Mouse (Mus musculus) liver, embryonic 13.5 days (tissue): ENCODE measurements around the gene Ldlr. TPM values are rescaled to one million over a fixed set of nuclear protein-coding genes. Genes with fewer than 3 reads are reported as not detected.

Source experiments
- ATAC-seq: fragments of 200-750 bp; cut with Nextera tagmentation; 2 replicates; pipeline ENCODE4 v1.8.0; 2017; ENCODE audit warnings: low read depth, mild to moderate bottlenecking, moderate number of reproducible peaks, moderate library complexity
- DNase-seq: peaks from one replicate; pipeline ENCODE4 v3.0.0; 2022
- H3K27ac ChIP-seq: fragments of 300-500 bp; sonication (generic); 2 replicates; pipeline ENCODE4 v1.5.1; 2015; ENCODE audit warnings: moderate library complexity, mild to moderate bottlenecking, inconsistent platforms
- H3K27me3 ChIP-seq: fragments of 300-500 bp; sonication (generic); 2 replicates; pipeline ENCODE4 v1.6.1; 2015; ENCODE audit warnings: mild to moderate bottlenecking, inconsistent platforms
- H3K36me3 ChIP-seq: fragments of 300-500 bp; sonication (generic); 2 replicates; pipeline ENCODE4 v1.6.1; 2015; ENCODE audit warnings: mild to moderate bottlenecking, inconsistent platforms
- H3K4me1 ChIP-seq: fragments of 300-500 bp; sonication (generic); replicated peaks from 2 replicates; pipeline ENCODE4 v1.6.1; 2015; ENCODE audit warnings: inconsistent platforms
- H3K4me2 ChIP-seq: fragments of 300-500 bp; sonication (generic); 2 replicates; pipeline ENCODE4 v1.6.1; 2015; ENCODE audit warnings: inconsistent platforms, mild to moderate bottlenecking, moderate library complexity
- H3K4me3 ChIP-seq: fragments of 300-500 bp; sonication (generic); replicated peaks from 2 replicates; pipeline ENCODE4 v1.5.1; 2015; ENCODE audit warnings: mild to moderate bottlenecking, inconsistent platforms
- H3K9ac ChIP-seq: fragments of 300-500 bp; sonication (generic); 2 replicates; pipeline ENCODE4 v1.6.1; 2015; ENCODE audit warnings: mild to moderate bottlenecking, inconsistent platforms
- H3K9me3 ChIP-seq: fragments of 300-500 bp; sonication (generic); replicated peaks from 2 replicates; pipeline ENCODE4 v1.6.1; 2016; ENCODE audit warnings: inconsistent platforms
- WGBS: fragments of 180-500 bp; shearing (Covaris S2); methylation state at CpG from one replicate; pipeline ENCODE4 v1.1.7; 2015; ENCODE audit not compliant: insufficient replicate concordance; 5-methylcytosine and 5-hydroxymethylcytosine counted together
- polyA plus RNA-seq: library from polyadenylated mRNA; unstranded; fragments of >200 nt; fragmentation: Nextera tagmentation; extraction: Ambion mirVana; gene quantifications from 2 replicates; pipeline ENCODE4 v1.2.1, GENCODE M21; 2015

Ldlr gene
- polyA plus RNA-seq, 1 experiment from 2014 or later, result 18.6 TPM

DNA sequence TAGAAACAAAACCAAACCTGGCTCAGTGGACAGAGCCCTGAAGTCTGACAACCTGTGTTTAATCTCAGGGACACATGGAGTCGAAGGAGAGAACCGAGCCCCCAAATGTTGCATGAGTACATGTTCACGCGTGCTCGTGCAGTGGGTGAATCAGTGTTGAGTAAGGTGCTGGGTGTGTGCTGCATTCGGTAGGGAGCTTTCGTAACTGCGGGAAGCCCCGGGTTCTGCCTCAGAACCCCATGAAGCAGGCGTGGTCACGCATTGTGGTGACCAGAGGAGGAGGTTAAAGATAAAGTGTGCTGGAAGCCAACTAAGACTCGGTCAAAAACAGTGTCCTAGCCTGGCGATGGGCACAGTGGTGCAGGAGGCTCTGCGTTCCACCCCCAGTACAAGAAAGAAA is 17.1 kb downstream of the Ldlr start:
- Histone ChIP-seq H3K9ac (no peak overlapping the region), H3K27me3 (no peaks in the 10 kb centered on the region), H3K9me3 (no peaks in the 10 kb centered on the region), H3K4me3 (no peak overlapping the region), H3K27ac (no peak overlapping the region), H3K4me2 (no peak overlapping the region), H3K4me1 (peaks cover 25% of the 10 kb centered on the region), H3K36me3 (peaks cover 94% of the 10 kb centered on the region)
- WGBS, result 82% methylated on average over 14 of the region's 14 CpGs
- DNase-seq, result no peak
- ATAC-seq, result no peak

DNA sequence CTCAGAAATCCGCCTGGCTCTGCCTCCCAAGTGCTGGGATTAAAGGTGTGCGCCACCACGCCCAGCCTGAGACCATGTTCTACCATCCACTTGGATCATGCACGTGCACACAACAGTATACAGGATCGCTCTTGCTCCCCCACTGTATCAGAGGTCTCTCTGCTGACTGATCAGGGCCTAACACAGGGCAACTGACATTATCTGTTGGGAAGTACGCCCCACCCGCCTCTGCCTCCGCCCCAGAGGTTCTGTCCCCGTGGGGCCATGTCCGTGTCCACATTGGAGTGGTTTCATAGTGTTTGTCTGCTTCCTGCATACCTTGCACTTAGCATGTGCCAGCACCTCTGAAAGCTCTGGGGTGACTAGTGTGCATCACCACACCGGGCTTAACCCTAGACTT is 18.2 kb downstream of the Ldlr start:
- H3K4me1 ChIP-seq, result peaks cover 25% of the 10 kb centered on the region
- H3K4me2 ChIP-seq, result peak overlapping the region; percentile 34
- peak overlapping the region; percentile 42 for H3K9ac ChIP-seq
- H3K27me3 ChIP-seq, result no peaks in the 10 kb centered on the region
- H3K4me3 ChIP-seq, result no peak overlapping the region
- DNase-seq (peak; percentile 30), ATAC-seq (peak; percentile 84)
- H3K27ac ChIP-seq, result peak overlapping the region; percentile 78
- no peaks in the 10 kb centered on the region for H3K9me3 ChIP-seq
- WGBS, result 50% methylated on average over 11 of the region's 11 CpGs
- H3K36me3 ChIP-seq, result peaks cover 94% of the 10 kb centered on the region

DNA sequence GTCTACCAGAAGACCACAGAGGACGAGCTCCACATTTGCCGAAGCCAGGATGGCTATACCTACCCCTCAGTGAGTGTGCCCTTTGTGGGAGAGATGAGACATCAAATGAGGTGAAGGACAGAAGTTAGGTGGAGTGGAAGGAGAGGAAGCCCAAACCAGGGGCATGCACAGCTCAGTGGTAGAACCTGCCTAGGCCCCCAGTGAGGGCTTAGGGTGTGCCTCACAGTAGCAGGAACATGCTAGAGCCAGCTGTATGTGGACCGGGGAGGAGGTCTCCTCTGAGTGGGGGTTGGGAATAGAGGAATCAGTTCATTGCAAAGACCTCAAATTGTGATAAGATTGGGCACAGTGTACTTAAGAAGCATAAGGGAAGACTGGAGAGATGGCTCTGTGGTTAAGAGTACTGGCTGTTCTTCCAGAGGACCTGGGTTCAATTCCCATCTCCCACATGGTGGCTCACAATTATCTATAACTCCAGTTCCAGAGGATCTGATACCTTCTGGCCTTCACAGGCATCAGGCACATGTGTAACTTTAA is 24.0 kb downstream of the Ldlr start:
- WGBS, result 71% methylated on average over 3 of the region's 3 CpGs
- H3K4me3 ChIP-seq, result no peak overlapping the region

DNA sequence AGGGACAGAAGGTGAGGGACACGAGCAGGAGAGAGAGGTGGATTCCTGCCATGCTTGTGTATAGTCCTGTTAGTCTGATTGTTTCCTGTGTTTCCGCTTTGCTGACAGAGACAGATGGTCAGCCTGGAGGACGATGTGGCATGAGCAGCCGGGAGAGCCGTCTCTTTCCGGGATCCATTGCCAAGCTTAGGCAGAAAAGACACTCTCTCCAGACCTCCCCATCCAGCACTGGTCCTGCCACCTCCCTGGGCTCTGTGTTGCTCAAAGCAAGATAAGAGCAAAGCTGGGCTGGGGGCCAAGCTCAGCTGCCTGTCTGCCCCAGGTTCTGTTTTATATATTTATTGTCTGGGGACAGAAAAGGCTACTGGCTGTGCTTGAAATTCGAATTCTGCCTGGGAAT is 24.8 kb downstream of the Ldlr start:
- DNase-seq (no peak), ATAC-seq (no peak)
- no peak overlapping the region for H3K4me2 ChIP-seq

More for the DNA sequence above, 24.0 kb downstream of the Ldlr start:
- H3K4me1 ChIP-seq, result peaks cover 11% of the 10 kb centered on the region; the same call in 1 of the 2 replicates
- H3K27me3 ChIP-seq, result no peaks in the 10 kb centered on the region
- no peaks in the 10 kb centered on the region for H3K9me3 ChIP-seq
- no peak overlapping the region for H3K9ac ChIP-seq
- H3K27ac ChIP-seq, result no peak overlapping the region
- ATAC-seq (no peak), DNase-seq (no peak)
- H3K4me2 ChIP-seq, result no peak overlapping the region
- peaks cover 72% of the 10 kb centered on the region for H3K36me3 ChIP-seq

DNA sequence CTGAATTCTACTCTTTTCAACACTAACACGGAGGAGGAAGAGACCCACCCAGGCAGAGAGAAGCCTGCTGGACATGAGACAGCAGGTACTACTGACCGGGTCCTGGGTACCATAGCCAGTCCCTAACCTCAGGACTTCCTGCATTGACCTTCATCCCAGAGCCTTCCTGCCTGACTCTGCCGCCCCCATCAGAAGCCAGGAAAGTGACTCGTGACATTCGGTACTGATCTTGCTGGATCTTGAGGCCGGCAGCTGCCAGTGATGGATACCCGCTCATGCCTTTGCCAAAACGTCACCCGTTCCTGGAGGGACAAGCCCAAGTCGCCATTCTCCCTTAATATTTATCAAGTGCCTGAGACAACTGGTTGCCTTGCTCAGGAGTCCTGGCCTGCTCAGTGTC is 25.2 kb downstream of the Ldlr start:
- peak overlapping the region; percentile 36; the same call in 1 of the 2 replicates for H3K27ac ChIP-seq
- H3K9me3 ChIP-seq, result no peaks in the 10 kb centered on the region
- H3K4me2 ChIP-seq, result no peak overlapping the region
- H3K4me1 ChIP-seq, result peaks cover 14% of the 10 kb centered on the region; the same call in 1 of the 2 replicates
- H3K4me3 ChIP-seq, result no peak overlapping the region
- H3K9ac ChIP-seq, result no peak overlapping the region
- H3K27me3 ChIP-seq, result no peaks in the 10 kb centered on the region
- H3K36me3 ChIP-seq, result peaks cover 64% of the 10 kb centered on the region
- DNase-seq, result no peak
- WGBS, result 78% methylated on average over 10 of the region's 10 CpGs
- ATAC-seq, result no peak

More for the DNA sequence above, 24.8 kb downstream of the Ldlr start:
- H3K36me3 ChIP-seq, result peaks cover 65% of the 10 kb centered on the region
- 72% methylated on average over 7 of the region's 7 CpGs for WGBS
- H3K9me3 ChIP-seq, result no peaks in the 10 kb centered on the region
- H3K27ac ChIP-seq, result peak overlapping the region; percentile 36; the same call in 1 of the 2 replicates
- no peak overlapping the region for H3K9ac ChIP-seq
- H3K27me3 ChIP-seq, result no peaks in the 10 kb centered on the region
- H3K4me1 ChIP-seq, result peaks cover 14% of the 10 kb centered on the region; the same call in 1 of the 2 replicates
- H3K4me3 ChIP-seq, result no peak overlapping the region

DNA sequence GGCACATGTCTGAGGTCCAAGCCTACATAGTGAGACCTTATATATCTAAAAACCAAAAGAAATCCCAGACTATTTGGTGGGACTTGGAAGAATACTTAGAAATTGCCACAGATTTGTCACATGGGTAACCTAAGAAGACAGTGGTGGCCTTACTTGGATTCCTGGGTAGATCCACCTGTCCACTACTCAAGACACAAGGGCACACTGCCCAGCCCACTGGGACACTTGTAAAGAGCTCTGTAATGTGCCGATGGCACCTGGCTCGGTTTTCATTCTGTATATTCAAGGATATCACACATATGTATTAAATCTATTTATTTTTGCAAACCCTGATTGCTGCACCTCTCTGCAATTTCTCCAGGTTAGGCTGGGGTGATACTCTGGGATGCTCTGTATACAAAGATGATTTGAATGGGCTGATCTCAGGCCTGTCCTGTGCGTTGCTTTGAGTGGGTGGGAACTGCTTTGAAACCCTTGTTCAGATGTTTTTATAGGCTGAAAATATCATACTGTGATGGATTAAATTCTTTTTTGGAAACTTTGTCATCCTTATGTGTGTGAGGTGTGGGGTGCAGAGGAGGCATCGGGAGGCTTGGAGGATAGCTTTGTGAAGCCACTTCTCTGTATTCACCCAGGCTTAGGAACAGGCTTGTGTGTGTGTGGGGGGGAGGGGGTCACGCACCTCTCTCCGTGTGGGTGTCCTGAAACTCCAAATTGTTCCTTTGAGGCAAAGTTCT is 26.3 kb downstream of the Ldlr start:
- Histone ChIP-seq H3K27ac (no peak overlapping the region), H3K4me3 (no peak overlapping the region), H3K4me1 (peaks cover 21% of the 10 kb centered on the region), H3K27me3 (no peaks in the 10 kb centered on the region), H3K36me3 (peaks cover 61% of the 10 kb centered on the region), H3K9ac (no peak overlapping the region), H3K9me3 (no peaks in the 10 kb centered on the region), H3K4me2 (no peak overlapping the region)
- WGBS, result 81% methylated on average over 6 of the region's 6 CpGs
- DNase-seq, result no peak
- no peak for ATAC-seq

DNA sequence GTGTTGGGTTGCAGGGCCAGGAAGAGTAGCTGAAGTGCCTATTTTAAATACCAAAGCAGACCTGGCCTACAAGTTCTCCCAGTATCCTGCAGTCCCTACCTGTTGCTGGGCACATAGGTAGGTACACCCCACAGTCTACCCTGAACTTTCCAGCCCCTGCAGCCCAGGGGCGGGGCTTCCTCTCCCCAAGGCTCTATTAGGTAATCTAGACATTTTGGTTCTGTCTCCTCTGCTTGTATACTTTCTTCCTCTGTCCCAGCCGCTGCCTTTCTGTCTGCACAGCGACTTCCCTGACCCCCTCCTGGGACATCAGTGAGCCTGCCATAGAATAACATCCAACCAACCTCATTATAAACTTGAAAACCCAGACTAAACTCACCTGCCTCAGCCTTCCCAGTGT is 27.1 kb downstream of the Ldlr start:
- H3K4me1 ChIP-seq, result peaks cover 26% of the 10 kb centered on the region
- no peak overlapping the region for H3K4me3 ChIP-seq
- H3K36me3 ChIP-seq, result peaks cover 60% of the 10 kb centered on the region
- no peak overlapping the region for H3K4me2 ChIP-seq
- no peak for ATAC-seq
- H3K9ac ChIP-seq, result no peak overlapping the region
- H3K27ac ChIP-seq, result no peak overlapping the region
- no peak for DNase-seq
- H3K9me3 ChIP-seq, result no peaks in the 10 kb centered on the region
- WGBS, result 66% methylated on average over 3 of the region's 3 CpGs
- H3K27me3 ChIP-seq, result no peaks in the 10 kb centered on the region

DNA sequence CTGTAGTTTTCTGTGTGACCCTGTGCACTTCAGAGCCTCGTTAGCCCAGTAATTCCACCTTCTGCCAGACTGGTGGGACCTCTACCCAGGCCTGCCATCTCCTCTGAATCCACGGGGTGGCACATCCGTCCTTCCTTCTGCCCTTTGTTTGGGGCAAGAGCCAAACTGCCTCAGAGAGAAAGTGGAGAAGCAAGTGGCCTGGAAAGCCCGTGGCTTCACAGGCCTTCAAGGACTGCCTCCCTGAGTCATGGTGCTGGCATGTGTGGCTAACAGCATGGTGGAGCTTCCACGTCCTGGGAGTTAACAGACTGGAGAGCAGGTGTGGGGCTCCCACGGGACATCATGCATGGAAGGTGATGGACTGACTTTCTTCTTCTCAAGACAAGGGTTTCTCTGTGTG is 28.1 kb downstream of the Ldlr start:
- H3K9me3 ChIP-seq, result no peaks in the 10 kb centered on the region
- peaks cover 59% of the 10 kb centered on the region for H3K36me3 ChIP-seq
- H3K27ac ChIP-seq, result no peak overlapping the region
- DNase-seq (no peak), ATAC-seq (no peak)
- no peak overlapping the region for H3K4me3 ChIP-seq
- H3K27me3 ChIP-seq, result no peaks in the 10 kb centered on the region
- H3K9ac ChIP-seq, result no peak overlapping the region
- no peak overlapping the region for H3K4me2 ChIP-seq
- WGBS, result 63% methylated on average over 6 of the region's 6 CpGs
- peaks cover 26% of the 10 kb centered on the region for H3K4me1 ChIP-seq

DNA sequence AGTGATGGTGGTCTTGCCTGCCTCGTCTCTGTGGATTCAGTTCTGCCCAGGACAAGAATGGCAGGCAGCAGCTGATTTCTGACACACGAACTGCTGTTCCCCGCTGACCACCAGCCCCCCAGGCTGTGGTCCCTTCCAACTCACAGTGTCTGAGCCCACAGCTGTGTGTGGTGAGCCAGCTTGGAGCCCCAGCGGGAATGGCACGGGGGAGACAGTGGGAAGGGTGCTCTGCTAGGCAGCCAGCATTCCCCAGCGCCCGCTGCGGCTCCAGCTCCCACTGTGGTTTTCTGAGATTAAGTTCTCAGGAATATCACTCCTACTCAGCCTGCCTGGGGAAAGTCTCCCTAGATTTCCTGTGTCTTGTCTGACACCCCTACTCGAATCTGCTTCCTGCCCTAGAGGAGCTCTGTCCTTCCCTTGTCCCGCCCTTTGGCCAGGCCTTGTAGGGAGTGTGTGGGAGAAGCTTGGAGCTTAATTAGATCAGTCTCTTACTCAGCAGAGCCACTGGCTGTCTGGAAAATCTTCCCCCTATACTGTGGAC is 29.0 kb downstream of the Ldlr start:
- 53% methylated on average over 10 of the region's 10 CpGs for WGBS
- no peak overlapping the region for H3K4me2 ChIP-seq
- H3K9ac ChIP-seq, result no peak overlapping the region
- H3K4me1 ChIP-seq, result peaks cover 28% of the 10 kb centered on the region
- H3K27ac ChIP-seq, result peak overlapping the region; percentile 59
- no peak for DNase-seq
- peak; percentile 26; the same call in 1 of the 2 replicates for ATAC-seq
- H3K27me3 ChIP-seq, result no peaks in the 10 kb centered on the region
- H3K4me3 ChIP-seq, result no peak overlapping the region
- no peaks in the 10 kb centered on the region for H3K9me3 ChIP-seq
- H3K36me3 ChIP-seq, result peaks cover 59% of the 10 kb centered on the region

DNA sequence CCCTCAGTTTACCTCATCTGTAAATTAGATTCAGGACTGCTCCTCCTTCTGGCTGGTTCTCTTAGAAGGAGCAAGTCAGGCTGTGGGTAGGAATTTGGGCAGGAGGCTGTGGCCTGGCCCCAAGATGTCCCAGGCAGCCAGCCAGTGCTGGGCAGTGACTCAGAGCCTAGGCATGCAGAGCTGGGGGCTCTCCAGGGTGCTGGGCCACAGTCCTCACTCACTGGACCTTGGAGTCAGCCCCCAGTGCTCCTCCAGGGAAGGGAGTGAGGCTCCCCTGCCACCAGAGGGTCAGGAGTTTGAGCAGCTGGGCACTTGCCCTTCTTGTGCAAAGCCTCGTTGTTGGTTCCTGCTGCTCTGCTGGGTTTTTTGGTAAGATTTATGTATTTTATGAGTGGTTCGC is 30.7 kb downstream of the Ldlr start:
- WGBS, result 74% methylated on average over 2 of the region's 2 CpGs
- Histone ChIP-seq H3K27ac (no peak overlapping the region), H3K4me1 (peaks cover 41% of the 10 kb centered on the region), H3K9me3 (no peaks in the 10 kb centered on the region), H3K36me3 (peaks cover 58% of the 10 kb centered on the region), H3K9ac (no peak overlapping the region), H3K4me2 (no peak overlapping the region), H3K4me3 (no peak overlapping the region), H3K27me3 (no peaks in the 10 kb centered on the region)
- DNase-seq (no peak), ATAC-seq (no peak)

DNA sequence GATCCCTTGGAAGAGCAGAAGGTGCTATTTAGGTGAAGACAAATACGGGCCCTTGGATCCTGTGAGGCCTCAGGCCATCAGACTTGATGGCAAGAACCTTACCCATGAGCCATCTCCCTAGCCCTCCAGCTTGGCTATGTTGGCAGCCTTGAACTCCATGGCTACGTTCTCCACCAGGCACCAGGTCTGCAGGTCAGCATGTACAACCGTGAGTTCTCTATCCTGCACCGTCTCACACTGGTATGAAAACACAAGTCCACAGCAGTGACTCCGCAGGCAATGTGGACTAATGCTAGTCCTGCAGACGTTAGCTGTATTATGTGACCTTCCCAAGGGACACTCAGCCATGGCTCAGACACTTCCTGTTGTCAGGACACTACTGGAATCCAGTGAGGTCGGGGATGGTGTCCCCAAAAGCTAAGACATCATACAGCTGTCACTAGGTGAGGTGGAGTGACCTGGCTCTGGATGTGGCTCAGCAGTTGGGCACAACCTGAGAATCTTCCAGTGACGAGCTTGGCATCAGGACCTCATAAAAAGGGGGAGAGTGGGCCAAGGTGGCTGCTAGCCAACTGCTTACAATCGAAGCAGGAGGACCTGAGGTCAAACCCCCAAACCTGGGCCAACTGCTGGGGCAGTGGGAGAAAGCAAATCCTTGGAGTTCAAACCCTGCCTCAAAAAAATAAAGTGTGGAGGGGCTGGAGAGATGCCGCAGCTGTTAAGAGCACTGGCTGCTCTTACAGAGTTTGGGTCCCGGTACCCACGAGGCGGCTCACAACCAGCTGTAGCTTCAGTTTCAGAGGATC is 31.4 kb downstream of the Ldlr start:
- peaks cover 45% of the 10 kb centered on the region for H3K4me1 ChIP-seq
- H3K27me3 ChIP-seq, result no peaks in the 10 kb centered on the region
- DNase-seq (no peak), ATAC-seq (no peak)
- H3K4me3 ChIP-seq, result no peak overlapping the region
- peaks cover 51% of the 10 kb centered on the region for H3K36me3 ChIP-seq
- no peaks in the 10 kb centered on the region for H3K9me3 ChIP-seq
- H3K9ac ChIP-seq, result no peak overlapping the region
- WGBS, result 80% methylated on average over 13 of the region's 13 CpGs
- no peak overlapping the region for H3K4me2 ChIP-seq
- H3K27ac ChIP-seq, result no peak overlapping the region; the same call in 1 of the 2 replicates
